Mouse (Mus musculus) right cerebral cortex, postnatal 25 days (tissue): ENCODE data around the gene Mospd2.
A peak's percentile ranks its signal among the peaks of the same experiment; 100 is the strongest.

Experiments
- DNase-seq: peaks from one replicate; pipeline ENCODE4 v3.0.0; 2022

Gene Mospd2

GRCm38 (mm10) chrX:164980193-164980775 is at the start of gene Mospd2, which contains the start of gene Fancb:
TSS of gene Mospd2 (minus strand) at chrX:164980375.
TSS of gene Fancb (plus strand) at chrX:164980592.
- DNase-seq, result peak; percentile 80

DNA sequence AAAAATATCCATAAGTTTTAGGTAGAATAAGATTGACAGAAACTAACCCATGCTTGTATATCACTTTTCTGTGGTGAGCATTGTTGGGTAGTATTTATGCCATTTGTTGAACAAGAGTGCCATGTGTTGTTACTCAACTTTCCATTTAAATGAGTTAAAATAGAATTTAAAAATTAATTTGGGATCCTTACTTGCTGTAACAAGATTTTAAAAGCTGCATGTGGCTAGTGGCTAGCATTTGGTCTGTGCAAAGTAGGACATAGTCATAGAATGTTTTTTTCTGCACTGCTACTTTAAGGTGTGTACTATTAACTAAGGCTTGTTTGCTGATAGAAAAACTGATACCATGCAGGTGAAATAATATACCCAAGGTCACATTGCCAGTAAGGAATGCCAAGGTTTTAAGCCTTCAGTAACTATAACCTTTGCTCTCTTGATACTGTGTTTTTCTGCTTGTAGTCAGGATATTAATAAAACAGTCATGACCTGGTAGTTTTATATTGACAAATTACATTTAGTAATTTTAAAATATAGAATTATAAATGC is 24.7 kb upstream of the Mospd2 start, which contains the start of gene Gm17604:
TSS of gene Gm17604 (minus strand) at position 51 of the 546 bp plus-strand sequence.
- DNase-seq, result no peak

GRCm38 (mm10) chrX:165003141-165003540 is 23.0 kb upstream of the Mospd2 start:
- no peak for DNase-seq

DNA sequence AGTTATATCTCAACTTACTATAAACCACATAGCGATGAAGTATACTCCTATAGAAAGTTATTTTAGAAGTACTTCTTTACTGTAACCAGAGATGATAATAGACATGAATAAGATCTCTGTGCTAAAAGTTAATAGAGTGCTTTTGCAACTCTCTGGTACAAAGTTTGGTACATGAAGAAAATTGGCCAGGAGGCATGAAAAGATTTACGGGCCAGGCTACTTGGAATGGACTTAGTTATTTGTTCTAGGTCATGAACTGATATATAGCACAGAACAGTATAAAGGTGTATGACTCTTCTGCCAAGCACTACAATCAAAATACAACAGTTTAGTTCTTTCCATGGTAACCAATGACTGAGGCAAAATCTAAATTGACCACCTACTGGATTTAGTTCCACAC is 1.3 kb downstream of the Mospd2 start:
- DNase-seq, result no peak

DNA sequence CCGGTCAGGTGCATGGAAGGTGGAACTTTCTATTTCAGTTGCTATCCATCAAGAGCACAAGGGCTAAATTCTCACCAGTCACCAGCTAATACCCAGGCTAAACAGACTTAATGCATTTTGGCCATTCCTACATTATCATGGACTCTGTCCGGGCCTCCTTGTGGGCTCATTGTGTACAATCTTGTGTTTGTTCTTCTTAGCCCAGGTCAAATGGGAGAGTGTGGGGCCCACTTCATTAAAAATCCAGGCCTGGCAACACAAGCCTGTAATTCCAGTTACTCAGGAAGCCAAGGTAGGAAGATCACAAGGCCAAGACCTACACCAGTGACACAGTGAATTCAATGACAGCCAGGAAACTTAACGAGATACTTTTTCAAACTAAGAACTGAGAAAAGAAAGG is 9.0 kb downstream of the Mospd2 start:
- no peak for DNase-seq

- no peak for DNase-seq
These were observed 14.3 kb downstream of the Mospd2 start for GRCm38 (mm10) chrX:164965750-164966448.

- no peak for DNase-seq
These were observed 27.4 kb downstream of the Mospd2 start for GRCm38 (mm10) chrX:164952601-164953375.

DNA sequence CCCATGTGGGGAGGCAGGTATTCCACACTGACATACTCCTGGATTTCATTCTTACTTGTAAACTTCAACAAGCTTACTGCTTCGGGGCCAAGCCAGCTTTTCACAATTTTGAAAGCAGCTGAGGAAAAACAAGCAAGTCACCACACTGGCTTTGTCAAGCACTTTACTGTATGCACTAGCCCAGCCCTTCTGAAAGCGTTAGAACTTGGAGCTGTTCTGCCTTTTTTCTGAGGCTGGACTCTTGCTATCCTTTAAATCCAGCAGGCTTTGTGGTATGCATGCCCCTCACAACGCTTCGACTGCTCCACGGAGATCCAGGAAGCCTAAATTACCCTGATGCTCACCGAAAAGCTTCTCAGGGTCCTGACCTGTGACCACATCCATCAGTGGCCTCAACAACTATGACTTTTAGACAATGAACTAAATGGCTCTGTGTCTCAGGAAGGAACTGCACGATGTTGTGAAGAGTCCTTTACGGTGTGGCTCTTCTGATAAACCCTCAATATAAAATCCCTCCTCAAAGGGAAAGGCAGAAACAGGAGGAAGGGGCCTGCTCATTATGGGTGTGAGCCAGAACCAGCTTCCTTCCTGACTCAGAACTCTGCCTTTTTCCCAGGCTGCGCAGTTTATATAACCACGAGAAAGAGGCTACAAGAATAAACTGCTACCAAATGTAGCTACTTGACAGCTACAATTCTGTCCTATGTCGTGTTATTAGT is 28.2 kb downstream of the Mospd2 start:
- DNase-seq, result no peak

DNA sequence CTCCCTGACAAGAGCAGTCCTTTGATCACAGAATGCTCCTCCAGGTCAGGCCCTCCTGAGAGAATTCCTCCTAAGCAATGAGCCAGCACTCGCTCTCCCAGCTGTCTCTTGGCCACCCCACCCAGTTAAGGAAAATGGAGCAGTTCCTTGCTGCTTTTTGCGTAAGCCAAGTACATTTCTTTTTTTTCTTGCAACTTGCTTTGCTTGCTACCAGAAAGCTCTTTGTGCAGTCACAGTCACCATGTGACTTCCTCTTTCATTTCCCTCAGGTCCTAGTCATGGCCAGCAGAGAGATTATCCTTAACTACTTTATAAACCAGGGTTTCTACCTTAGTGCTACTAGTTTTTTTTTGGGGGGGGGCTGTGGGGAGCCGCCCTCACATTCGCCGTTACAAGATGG is 38.6 kb downstream of the Mospd2 start:
- no peak for DNase-seq

DNA sequence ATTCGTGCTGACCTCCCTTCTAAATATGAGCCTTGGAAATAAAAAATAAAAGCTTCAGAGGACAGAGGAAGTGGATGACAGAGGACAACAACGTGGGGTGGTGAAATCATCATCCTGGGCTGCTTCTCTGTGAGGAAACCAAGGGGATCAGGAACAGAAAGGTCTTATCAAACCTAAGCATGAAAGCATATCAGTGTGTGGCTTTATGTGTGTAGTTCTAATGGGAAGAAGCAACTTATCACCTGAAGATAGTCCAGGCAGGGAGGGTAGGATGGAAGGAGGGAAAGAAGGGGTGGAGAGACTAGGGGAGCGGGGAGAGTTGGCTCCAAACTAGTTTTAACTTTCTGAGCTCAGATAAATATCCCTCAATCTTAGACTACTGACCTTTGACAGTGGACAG is 67.2 kb downstream of the Mospd2 start:
- no peak for DNase-seq

- no peak for DNase-seq
These were observed 68.0 kb downstream of the Mospd2 start for GRCm38 (mm10) chrX:164912186-164912585.

GRCm38 (mm10) chrX:164901847-164902246 is 78.3 kb downstream of the Mospd2 start:
- no peak for DNase-seq

- DNase-seq, result no peak
These were observed 80.4 kb downstream of the Mospd2 start for GRCm38 (mm10) chrX:164899805-164900204.

DNA sequence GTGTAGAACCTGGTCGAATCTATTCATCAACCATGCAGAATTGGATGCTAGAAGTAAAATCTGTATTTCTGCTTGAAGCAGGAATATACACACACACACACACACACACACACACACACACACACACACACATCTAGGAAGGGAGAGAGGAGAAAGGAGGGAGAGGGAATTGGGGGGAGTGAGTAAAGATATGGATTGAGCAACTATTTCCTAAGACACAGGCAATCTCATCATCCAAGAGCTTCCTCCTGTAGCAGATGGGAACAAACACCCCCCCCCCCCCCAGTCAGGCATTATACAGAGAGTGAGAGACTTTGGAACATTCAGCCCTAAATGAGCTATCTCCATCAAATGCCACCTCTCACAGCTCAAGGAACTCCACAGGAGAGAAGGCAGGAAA is 93.9 kb downstream of the Mospd2 start:
- no peak for DNase-seq
